Mouse (Mus musculus) midbrain, postnatal 0 days (tissue): ENCODE measurements around the gene Zfp36. TPM values are rescaled to one million over a fixed set of nuclear protein-coding genes. Genes with fewer than 3 reads are reported as not detected.
A peak's percentile ranks its signal among the peaks of the same experiment; 100 is the strongest.

Source experiments
- ATAC-seq: fragments of 200-750 bp; cut with Nextera tagmentation; 2 replicates; pipeline ENCODE4 v1.8.0; 2017; ENCODE audit warnings: moderate number of reproducible peaks, mild to moderate bottlenecking, moderate TSS enrichment, moderate library complexity; ENCODE audit not compliant: low FRiP score
- DNase-seq: peaks from one replicate; pipeline ENCODE4 v3.0.0-alpha.2; 2015; ENCODE audit warnings: low spot score
- H3K27ac ChIP-seq: fragments of 300-500 bp; sonication (generic); 2 replicates; pipeline ENCODE4 v1.5.1; 2014; ENCODE audit warnings: low read depth, mild to moderate bottlenecking, low read length, mixed read lengths
- H3K27me3 ChIP-seq: fragments of 300-500 bp; sonication (generic); 2 replicates; pipeline ENCODE4 v1.6.1; 2014; ENCODE audit warnings: low read length, control low read depth, mixed read lengths; ENCODE audit not compliant: insufficient read depth
- H3K36me3 ChIP-seq: fragments of 300-500 bp; sonication (generic); 2 replicates; pipeline ENCODE4 v1.6.1; 2014; ENCODE audit warnings: low read length, control low read depth, mixed read lengths; ENCODE audit not compliant: insufficient read depth
- H3K4me1 ChIP-seq: fragments of 300-500 bp; sonication (generic); 2 replicates; pipeline ENCODE4 v1.6.1; 2014; ENCODE audit warnings: mild to moderate bottlenecking, control low read depth, antibody characterized with exemption, low read length, mixed read lengths; ENCODE audit not compliant: insufficient read depth
- H3K4me2 ChIP-seq: fragments of 300-500 bp; sonication (generic); 2 replicates; pipeline ENCODE4 v1.6.1; 2014; ENCODE audit warnings: low read depth, mild to moderate bottlenecking, low read length, mixed read lengths; ENCODE audit not compliant: poor library complexity, severe bottlenecking
- H3K4me3 ChIP-seq: fragments of 300-500 bp; sonication (generic); 2 replicates; pipeline ENCODE4 v1.5.1; 2014; ENCODE audit warnings: low read depth, mild to moderate bottlenecking, low read length, moderate library complexity
- H3K9ac ChIP-seq: fragments of 300-500 bp; sonication (generic); replicated peaks from 2 replicates; pipeline ENCODE4 v1.6.1; 2014; ENCODE audit warnings: mild to moderate bottlenecking, low read length, moderate library complexity, mixed read lengths; ENCODE audit not compliant: poor library complexity, severe bottlenecking
- H3K9me3 ChIP-seq: fragments of 300-500 bp; sonication (generic); 2 replicates; pipeline ENCODE4 v1.6.1; 2016; ENCODE audit warnings: low read length, control low read depth
- CTCF ChIP-seq: IDR thresholded peaks from 2 replicates; pipeline ENCODE4 v1.5.1; 2016; ENCODE audit warnings: antibody characterized with exemption, mild to moderate bottlenecking
- WGBS: fragments of 180-500 bp; shearing (Covaris S2); extraction: QIAGEN DNeasy Blood & Tissue Kit; methylation state at CpG from one replicate; pipeline ENCODE4 v1.1.7; 2014; 5-methylcytosine and 5-hydroxymethylcytosine counted together
- polyA plus RNA-seq: library from polyadenylated mRNA; unstranded; fragments of >200 nt; fragmentation: Nextera tagmentation; extraction: Ambion mirVana; gene quantifications from 2 replicates; pipeline ENCODE4 v1.2.1, GENCODE M21; 2015
- total RNA-seq: library from RNA; depleted of rRNA; stranded (reverse); fragments of >200 nt; gene quantifications from 2 replicates; pipeline ENCODE4 v1.2.3, GENCODE M21; 2014

Gene Zfp36
- total and polyA plus RNA-seq, 2 experiments from 2014 or later: 2.9 to 4.1 TPM

DNA sequence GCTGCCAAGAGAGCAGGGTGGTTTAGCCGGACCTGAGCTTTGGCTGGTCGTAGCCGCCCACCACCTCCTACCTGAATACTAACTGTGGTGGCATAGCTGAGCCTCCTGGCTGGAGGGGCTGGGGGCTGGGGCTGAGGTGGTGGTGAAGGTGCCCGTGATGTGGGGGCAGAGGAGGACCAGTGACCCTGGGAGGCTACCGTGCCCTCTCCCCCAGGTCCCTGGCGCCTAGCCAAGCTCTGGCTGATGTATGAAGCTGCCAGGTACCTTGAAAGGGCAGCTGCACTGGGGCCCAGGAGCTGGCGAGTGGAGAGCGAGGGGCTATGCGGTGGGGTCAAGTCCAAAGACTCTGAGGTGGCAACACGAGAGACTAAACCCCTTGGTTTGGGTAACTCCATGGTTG is 20.2 kb downstream of the Zfp36 start:
- no peak for TF ChIP-seq CTCF
- H3K4me3 ChIP-seq: no peak overlapping the region
- H3K4me2 ChIP-seq: no peak overlapping the region
- no peak overlapping the region for H3K9ac ChIP-seq
- 91% methylated on average over 10 of the region's 10 CpGs for WGBS
- no peaks in the 10 kb centered on the region for H3K4me1 ChIP-seq
- H3K27me3 ChIP-seq: no peaks in the 10 kb centered on the region
- ATAC-seq (no peak), DNase-seq (no peak)
- H3K9me3 ChIP-seq: no peaks in the 10 kb centered on the region
- H3K27ac ChIP-seq: no peak overlapping the region
- H3K36me3 ChIP-seq: peaks cover 23% of the 10 kb centered on the region

- Histone ChIP-seq H3K27me3 (no peaks in the 10 kb centered on the region), H3K9me3 (no peaks in the 10 kb centered on the region), H3K27ac (peak overlapping the region; percentile 2; the same call in 1 of the 2 replicates), H3K4me2 (no peak overlapping the region), H3K4me3 (no peak overlapping the region), H3K9ac (no peak overlapping the region), H3K36me3 (peaks cover 21% of the 10 kb centered on the region), H3K4me1 (no peaks in the 10 kb centered on the region)
- no peak for TF ChIP-seq CTCF
- 40% methylated on average over 7 of the region's 7 CpGs for WGBS
- DNase-seq: no peak
- no peak for ATAC-seq
Observed at GRCm38 (mm10) chr7:28358431-28358830, 21.6 kb downstream of the Zfp36 start.

DNA sequence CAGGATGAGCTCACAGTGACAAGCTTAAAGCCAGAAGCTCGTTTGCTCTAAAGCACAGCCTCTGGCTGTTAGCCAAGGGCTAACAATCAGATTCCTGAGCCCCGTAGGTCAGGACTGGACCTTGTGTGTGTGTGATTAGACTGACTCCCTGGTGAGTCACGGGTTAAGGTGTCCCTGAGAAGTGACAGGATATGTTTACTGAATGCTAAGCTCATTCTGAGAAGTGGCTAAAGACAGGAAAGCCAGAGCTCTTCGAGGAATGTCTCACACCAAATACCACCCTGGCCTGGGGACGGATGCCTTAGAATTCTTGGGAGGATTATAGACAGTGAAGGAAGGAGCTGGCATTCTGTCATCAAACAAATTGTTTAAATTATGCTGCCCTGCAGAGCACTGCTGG is 22.1 kb downstream of the Zfp36 start:
- Histone ChIP-seq H3K27ac (peak overlapping the region; percentile 2), H3K4me1 (no peaks in the 10 kb centered on the region), H3K27me3 (no peaks in the 10 kb centered on the region), H3K36me3 (peaks cover 26% of the 10 kb centered on the region), H3K9me3 (no peaks in the 10 kb centered on the region), H3K4me2 (no peak overlapping the region), H3K9ac (peak overlapping the region; percentile 34; the same call in 1 of the 2 replicates), H3K4me3 (no peak overlapping the region)
- 2% methylated on average over 5 of the region's 5 CpGs for WGBS
- DNase-seq (no peak), ATAC-seq (no peak)
- no peak for TF ChIP-seq CTCF

DNA sequence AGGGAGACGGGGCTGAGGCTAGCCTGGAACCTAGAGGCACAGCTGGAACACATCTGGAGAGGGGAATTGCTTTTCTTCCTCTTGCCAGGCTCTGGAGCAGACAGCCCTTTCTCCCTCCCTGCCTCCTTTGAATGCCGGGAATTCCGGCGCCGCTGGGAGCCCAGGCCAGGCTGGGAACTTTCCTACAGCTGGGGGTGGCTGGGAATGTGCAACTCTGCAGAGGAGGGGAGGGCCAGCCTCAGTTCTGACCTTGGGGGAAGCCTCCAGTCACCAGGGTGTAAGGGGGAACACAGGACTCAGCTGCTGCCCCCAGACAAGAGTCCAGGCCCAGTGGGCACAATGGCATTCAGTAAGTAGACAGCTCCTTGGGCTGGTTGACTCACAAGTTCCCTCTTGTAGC is 23.1 kb downstream of the Zfp36 start:
- DNase-seq (no peak), ATAC-seq (no peak)
- H3K9me3 ChIP-seq: no peaks in the 10 kb centered on the region
- H3K27me3 ChIP-seq: no peaks in the 10 kb centered on the region
- TF ChIP-seq CTCF: no peak
- 8% methylated on average over 5 of the region's 5 CpGs for WGBS
- H3K4me3 ChIP-seq: no peak overlapping the region
- no peak overlapping the region; the same call in 1 of the 2 replicates for H3K9ac ChIP-seq
- H3K27ac ChIP-seq: peak overlapping the region; percentile 2; the same call in 1 of the 2 replicates
- H3K4me2 ChIP-seq: no peak overlapping the region
- H3K4me1 ChIP-seq: no peaks in the 10 kb centered on the region; the same call in 1 of the 2 replicates
- H3K36me3 ChIP-seq: peaks cover 22% of the 10 kb centered on the region

- WGBS: 82% methylated on average over 3 of the region's 3 CpGs
- no peaks in the 10 kb centered on the region for H3K9me3 ChIP-seq
- H3K4me1 ChIP-seq: peaks cover 5% of the 10 kb centered on the region; the same call in 1 of the 2 replicates
- H3K27me3 ChIP-seq: no peaks in the 10 kb centered on the region
- no peak overlapping the region for H3K9ac ChIP-seq
- H3K4me3 ChIP-seq: no peak overlapping the region
- no peak for DNase-seq
- TF ChIP-seq CTCF: no peak
- peaks cover 15% of the 10 kb centered on the region for H3K36me3 ChIP-seq
- no peak overlapping the region for H3K27ac ChIP-seq
- no peak for ATAC-seq
- no peak overlapping the region for H3K4me2 ChIP-seq
Observed at GRCm38 (mm10) chr7:28355221-28355620, 24.8 kb downstream of the Zfp36 start.

DNA sequence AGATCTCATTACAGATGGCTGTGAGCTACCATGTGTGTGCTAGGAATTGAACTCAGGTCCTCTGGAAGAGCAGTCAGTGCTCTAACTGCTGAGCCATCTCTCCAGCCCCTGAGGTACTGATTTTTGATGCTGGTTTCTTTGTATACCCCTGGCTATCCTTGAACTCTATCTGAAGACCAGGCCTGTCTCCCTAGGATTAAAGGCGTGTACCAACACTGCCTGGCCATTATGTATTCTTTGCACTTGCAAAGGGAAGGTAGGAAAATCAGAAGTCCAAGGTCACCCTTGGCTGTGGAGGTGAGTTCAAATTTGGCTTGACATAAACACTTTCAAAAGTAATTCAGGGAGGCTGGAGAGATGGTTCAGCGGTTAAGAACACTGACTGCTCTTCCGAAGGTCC is 25.5 kb downstream of the Zfp36 start:
- Histone ChIP-seq H3K36me3 (peaks cover 13% of the 10 kb centered on the region; the same call in 1 of the 2 replicates), H3K4me2 (no peak overlapping the region), H3K27me3 (no peaks in the 10 kb centered on the region), H3K4me1 (peaks cover 7% of the 10 kb centered on the region; the same call in 1 of the 2 replicates), H3K9me3 (no peaks in the 10 kb centered on the region), H3K4me3 (no peak overlapping the region), H3K9ac (no peak overlapping the region), H3K27ac (no peak overlapping the region)
- TF ChIP-seq CTCF: no peak
- ATAC-seq (no peak), DNase-seq (no peak)
- WGBS: 91% methylated on average over 3 of the region's 3 CpGs
